Mouse (Mus musculus) lung, postnatal 0 days (tissue): ENCODE results near the gene Nrip1.

Experiments used
- CTCF ChIP-seq: IDR thresholded peaks from 2 replicates; pipeline ENCODE4 v1.5.1; 2016; ENCODE audit warnings: antibody characterized with exemption, mild to moderate bottlenecking
- EP300 ChIP-seq: IDR thresholded peaks from 2 replicates; pipeline ENCODE4 v1.6.1; 2016; ENCODE audit warnings: antibody characterized with exemption, mild to moderate bottlenecking, control low read depth

DNA sequence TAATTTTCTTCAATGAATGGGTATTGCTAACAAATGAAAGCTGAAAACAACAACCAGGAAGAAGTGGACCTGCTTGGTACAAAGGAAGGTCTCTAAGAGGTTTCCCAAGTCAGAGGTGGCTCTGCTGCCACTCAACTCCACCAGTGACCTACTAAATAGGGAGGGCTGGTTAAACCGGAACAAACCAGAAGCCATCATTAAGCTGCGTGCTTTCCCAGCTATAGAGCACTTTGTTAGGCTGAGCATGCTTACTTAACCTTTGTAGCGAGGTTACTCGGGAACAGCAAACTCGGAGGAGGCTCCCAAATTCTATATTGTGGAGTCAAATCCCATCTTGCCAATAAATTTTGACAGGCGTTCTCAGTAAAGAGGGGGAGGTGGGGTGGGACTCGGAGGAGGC is 41.5 kb downstream of the Nrip1 start:
- no peak for TF ChIP-seq CTCF
- TF ChIP-seq EP300 = no peak
